Mouse (Mus musculus) neutrophil, adult 65 days (primary cell): Measurements from ENCODE around the gene Lnp1. TPM values are rescaled to one million over a fixed set of nuclear protein-coding genes. Genes with fewer than 3 reads are reported as not detected.

Source experiments
- total RNA-seq: library from RNA; stranded (reverse); gene quantifications from 2 replicates; pipeline ENCODE4 v1.2.4, GENCODE M21; 2023

Lnp1 gene
- total RNA-seq = not detected in 2 replicates

DNA sequence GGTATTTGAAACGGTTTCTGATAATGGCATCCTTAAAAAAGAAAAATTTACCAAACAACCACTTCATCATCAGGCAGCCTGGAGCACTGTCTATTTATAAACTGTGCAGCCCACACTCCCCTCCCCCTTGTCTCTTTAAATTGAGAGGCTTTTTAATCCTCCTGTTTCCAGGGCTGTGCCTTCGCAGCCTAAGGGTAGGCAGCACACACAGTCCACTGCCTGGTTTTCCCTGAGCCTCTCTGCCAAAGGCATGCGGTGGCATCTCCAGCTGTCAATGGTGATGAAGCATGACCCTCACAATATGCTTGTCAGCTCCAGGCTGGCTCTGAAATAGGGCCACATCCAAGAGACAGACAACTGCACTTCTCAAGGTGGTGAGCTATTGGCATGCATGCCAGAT is at the start of gene Lnp1:
Gene Lnp1 (minus strand): TSS at position 39 of the 400 bp plus-strand sequence.

DNA sequence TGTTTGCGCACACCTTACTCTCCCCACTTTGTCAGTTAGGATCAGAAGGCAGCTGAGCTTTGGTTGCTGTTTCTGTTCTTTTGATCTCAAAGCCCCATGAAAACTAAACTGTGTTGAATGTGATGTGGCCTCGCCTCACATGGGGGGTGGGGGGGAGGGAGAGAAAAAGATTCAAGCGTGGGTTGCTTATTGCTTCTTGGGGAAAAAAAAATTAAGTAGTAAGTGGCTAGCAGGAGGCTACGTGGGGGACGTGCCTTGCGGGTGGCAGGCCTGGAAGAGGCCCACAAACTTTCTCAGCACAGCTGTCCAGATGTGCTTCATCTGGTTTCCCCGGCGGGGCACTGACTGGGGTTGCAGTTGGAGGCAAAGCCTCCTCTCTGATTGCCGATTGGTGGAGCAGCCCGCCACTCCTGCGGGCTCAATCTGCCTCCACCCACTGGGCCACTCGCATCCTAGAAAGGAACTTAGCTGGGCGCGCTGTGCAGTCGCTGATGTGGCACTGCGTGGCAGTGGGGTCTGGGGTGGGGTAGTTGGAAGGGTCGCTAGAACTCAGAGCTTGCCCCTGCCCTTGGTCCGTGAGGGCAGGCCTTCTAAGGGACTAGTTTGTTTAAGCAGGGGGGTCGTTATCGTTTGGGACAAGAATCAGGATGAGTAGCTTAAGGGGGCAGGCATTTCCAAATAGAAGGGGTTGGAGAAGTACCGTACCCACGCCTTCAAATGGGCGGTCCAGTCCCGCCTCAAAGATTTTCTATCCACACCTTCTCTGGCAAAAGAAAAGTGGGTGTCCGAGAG is 41.8 kb downstream of the Lnp1 start, which contains the start of gene Tmem45a:
Gene Tmem45a (minus strand): TSS at position 343 of the 792 bp plus-strand sequence.

Other genes starting within 250 kb of the Lnp1 start
- gene Tfg, start 210.6 kb downstream of the Lnp1 start, total RNA-seq = 27.0 and 32.5 TPM in 2 replicates
- 0.60 and 1.2 TPM in 2 replicates for gene Adgrg7, start 132.2 kb downstream of the Lnp1 start, total RNA-seq
- not detected in 2 replicates for gene Tmem45a, start 41.9 kb downstream of the Lnp1 start, total RNA-seq
- gene Tmem45a2, start 143.3 kb upstream of the Lnp1 start, total RNA-seq = 2.2 and 2.8 TPM in 2 replicates
- gene Tomm70a, start 193.6 kb upstream of the Lnp1 start, total RNA-seq = 10.7 and 11.2 TPM in 2 replicates
- gene Nit2, start 239.3 kb upstream of the Lnp1 start, total RNA-seq = 7.6 and 10.3 TPM in 2 replicates